Mouse (Mus musculus) liver, embryonic 14.5 days (tissue): ENCODE measurements around the gene Ctrb1. TPM values are rescaled to one million over a fixed set of nuclear protein-coding genes. Genes with fewer than 3 reads are reported as not detected.

ENCODE experiments used
- ATAC-seq: fragments of 200-750 bp; cut with Nextera tagmentation; 2 replicates; pipeline ENCODE4 v1.8.0; 2017; ENCODE audit warnings: moderate number of reproducible peaks, mild to moderate bottlenecking, moderate library complexity; ENCODE audit not compliant: insufficient read depth
- DNase-seq, 3 experiments: peaks; one replicate each; pipeline ENCODE4 v3.0.0-alpha.2; 2012 to 2013; ENCODE audit warnings: low read depth in 3 of 3, low spot score in 3 of 3
- H3K27ac ChIP-seq: fragments of 300-500 bp; sonication (generic); 2 replicates; pipeline ENCODE4 v1.5.1; 2014; ENCODE audit warnings: moderate library complexity, mild to moderate bottlenecking, control low read depth, inconsistent platforms
- H3K27me3 ChIP-seq: fragments of 300-500 bp; sonication (generic); 2 replicates; pipeline ENCODE4 v1.6.1; 2014; ENCODE audit warnings: mild to moderate bottlenecking, low read length, moderate library complexity; ENCODE audit not compliant: control insufficient read depth, insufficient read depth
- H3K36me3 ChIP-seq: fragments of 300-500 bp; sonication (generic); replicated peaks from 2 replicates; pipeline ENCODE4 v1.6.1; 2014; ENCODE audit warnings: low read depth; ENCODE audit not compliant: control insufficient read depth, insufficient read depth
- H3K4me1 ChIP-seq, 2 experiments: fragments of 200-500 bp in 1 of 2; fragments of 300-500 bp in 1 of 2; sonication (generic) in 1 of 2; replicated peaks; 2 replicates each; pipeline ENCODE4 v1.6.1; 2012 to 2014; ENCODE audit warnings: antibody characterized with exemption in 1 of 2, inconsistent platforms in 1 of 2, low read length in 1 of 2; ENCODE audit not compliant: control insufficient read depth in 2 of 2, insufficient read depth in 2 of 2
- H3K4me2 ChIP-seq: fragments of 300-500 bp; sonication (generic); 2 replicates; pipeline ENCODE4 v1.6.1; 2014; ENCODE audit warnings: low read depth, mild to moderate bottlenecking, control low read depth, moderate library complexity
- H3K4me3 ChIP-seq, 2 experiments: fragments of 200-500 bp in 1 of 2; fragments of 300-500 bp in 1 of 2; sonication (generic) in 1 of 2; 2 replicates each; pipeline ENCODE4 v1.5.1; 2012 to 2014; ENCODE audit warnings: low read depth in 2 of 2, low read length in 2 of 2, mild to moderate bottlenecking in 2 of 2, control low read depth in 1 of 2, inconsistent platforms in 1 of 2, moderate library complexity in 1 of 2; ENCODE audit not compliant: insufficient read depth in 1 of 2
- H3K9ac ChIP-seq: fragments of 300-500 bp; sonication (generic); replicated peaks from 2 replicates; pipeline ENCODE4 v1.6.1; 2014; ENCODE audit warnings: mild to moderate bottlenecking, control low read depth, moderate library complexity
- H3K9me3 ChIP-seq: fragments of 300-500 bp; sonication (generic); 2 replicates; pipeline ENCODE4 v1.6.1; 2016; ENCODE audit warnings: low read length, mixed read lengths; ENCODE audit not compliant: control insufficient read depth
- CTCF ChIP-seq: IDR thresholded peaks from 2 replicates; pipeline ENCODE4 v1.5.1; 2016; ENCODE audit warnings: antibody characterized with exemption, low read depth, control low read depth
- EP300 ChIP-seq: IDR thresholded peaks from 2 replicates; pipeline ENCODE4 v1.6.1; 2016; ENCODE audit warnings: antibody characterized with exemption, low read depth
- WGBS: fragments of 180-500 bp; shearing (Covaris S2); extraction: QIAGEN DNeasy Blood & Tissue Kit; methylation state at CpG from one replicate; pipeline ENCODE4 v1.1.7; 2014; ENCODE audit not compliant: insufficient replicate concordance; 5-methylcytosine and 5-hydroxymethylcytosine counted together
- polyA plus RNA-seq, 2 experiments: library from polyadenylated mRNA; depleted of rRNA in 1 of 2; stranded (reverse) in 1 of 2; unstranded in 1 of 2; fragments of >200 nt; fragmentation: Nextera tagmentation in 1 of 2; extraction: Ambion mirVana in 1 of 2; gene quantifications; 2 replicates each; pipeline versions ENCODE4 v1.2.1 to v1.2.3; 2012 to 2014

Gene Ctrb1
- polyA plus RNA-seq (2012; rRNA removed) (2.5 and 2.9 TPM in 2 replicates), polyA plus RNA-seq (2014; fragmentation: Nextera tagmentation; extraction: Ambion mirVana) (1.5 TPM in 1 of 2 replicates, not detected in the other)

DNA sequence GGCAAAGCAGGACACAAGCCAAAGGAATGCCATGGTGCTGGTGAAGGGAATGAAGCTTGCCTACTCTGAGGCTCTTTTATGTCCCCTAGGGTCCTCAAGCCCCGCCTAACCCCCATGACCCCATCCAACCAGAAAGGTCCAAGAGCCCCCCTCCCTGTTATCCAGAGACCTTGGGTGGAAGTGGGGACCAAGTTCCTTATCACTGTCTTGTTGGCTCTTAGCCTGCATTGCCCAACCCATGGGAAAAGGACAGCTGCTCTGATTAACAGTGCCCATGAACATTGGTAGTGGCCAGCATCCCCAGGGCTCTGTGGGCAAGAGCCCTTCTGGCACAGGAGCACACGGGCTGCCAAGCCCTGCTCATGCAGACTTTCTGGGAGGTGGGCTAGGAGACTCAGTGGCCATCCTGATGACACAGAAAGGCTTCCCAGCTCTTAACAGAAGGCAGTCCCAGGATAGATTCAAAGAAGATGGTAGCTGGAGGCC lies at the start of gene Ctrb1:
TSS of gene Ctrb1 (minus strand) at position 51 of the 486 bp plus-strand sequence.
- ATAC-seq (no peak), DNase-seq (no peak)
- H3K9ac ChIP-seq: no peak within 1 kb of the TSS
- H3K27me3 ChIP-seq: no peaks in the 10 kb centered on the region
- H3K4me1 ChIP-seq: no peaks in the 10 kb centered on the region
- H3K4me2 ChIP-seq: no peak within 1 kb of the TSS
- 45% methylated on average over 2 of the region's 2 CpGs for WGBS
- H3K36me3 ChIP-seq: no peaks in the 10 kb centered on the region
- H3K9me3 ChIP-seq: no peaks in the 10 kb centered on the region
- H3K4me3 ChIP-seq: no peak within 1 kb of the TSS
- H3K27ac ChIP-seq: no peak within 1 kb of the TSS
- TF ChIP-seq CTCF: no peak
- TF ChIP-seq EP300: no peak

DNA sequence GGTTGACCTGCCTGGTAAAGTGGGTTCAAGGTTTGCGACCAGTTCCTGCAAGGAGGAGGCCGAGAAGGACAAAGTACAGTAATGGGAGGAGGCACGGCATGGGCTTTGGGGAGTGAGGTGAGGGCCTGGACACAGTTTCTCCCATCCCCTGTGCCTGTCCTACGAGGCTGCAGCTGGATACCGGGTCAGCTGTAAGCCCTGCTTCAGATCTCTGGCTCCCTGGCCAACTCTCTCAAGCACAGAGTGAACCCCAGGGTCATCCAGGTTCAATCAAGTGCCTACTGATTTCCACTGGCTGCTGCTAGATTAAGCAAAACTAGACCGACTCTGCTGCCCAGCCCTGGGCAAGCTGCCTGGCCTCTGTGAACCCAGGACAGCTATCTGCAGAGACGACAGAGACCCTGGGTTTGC lies 49.5 kb upstream of the Ctrb1 start:
- Histone ChIP-seq H3K27ac (no peak overlapping the region), H3K4me3 (no peak overlapping the region), H3K27me3 (peaks cover 32% of the 10 kb centered on the region), H3K36me3 (no peaks in the 10 kb centered on the region), H3K9me3 (no peaks in the 10 kb centered on the region), H3K4me1 (peaks cover 0 to 5% of the 10 kb centered on the region in 2 experiments; a peak in 1 of 4 replicates), H3K9ac (no peak overlapping the region), H3K4me2 (no peak overlapping the region)
- ATAC-seq (no peak), DNase-seq (no peak)
- TF ChIP-seq CTCF (no peak), EP300 (no peak)
- 60% methylated on average over 7 of the region's 7 CpGs for WGBS

DNA sequence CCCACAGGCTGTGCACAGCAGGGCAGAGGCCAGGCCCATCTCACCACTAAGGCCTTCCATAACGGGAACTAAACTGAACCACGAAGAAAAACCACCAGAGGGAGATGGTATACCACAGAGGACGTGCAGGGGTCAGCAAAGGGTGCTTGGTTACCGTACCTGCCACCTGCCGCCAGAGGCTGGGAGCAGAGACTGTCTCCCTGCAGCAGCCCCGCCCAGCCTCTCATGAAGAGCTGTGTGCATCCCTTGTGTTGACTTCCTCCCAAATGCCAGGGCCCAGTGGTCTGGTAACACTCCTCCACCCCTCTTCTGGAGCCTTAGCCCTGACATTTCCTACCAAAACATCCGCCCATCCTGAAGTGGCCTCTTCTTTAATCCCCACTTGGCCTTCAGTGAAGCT lies 48.8 kb upstream of the Ctrb1 start:
- Histone ChIP-seq H3K9ac (no peak overlapping the region), H3K4me2 (no peak overlapping the region), H3K36me3 (no peaks in the 10 kb centered on the region), H3K9me3 (no peaks in the 10 kb centered on the region), H3K4me3 (no peak overlapping the region), H3K27ac (no peak overlapping the region), H3K4me1 (peaks cover 0 to 5% of the 10 kb centered on the region in 2 experiments; a peak in 1 of 4 replicates), H3K27me3 (peaks cover 28% of the 10 kb centered on the region)
- ATAC-seq: no peak
- DNase-seq: no peak
- 32% methylated on average over 7 of the region's 7 CpGs for WGBS
- TF ChIP-seq CTCF: 0 out of 2 replicates have a peak, but pooled peaks have one; percentile 15
- TF ChIP-seq EP300: no peak

DNA sequence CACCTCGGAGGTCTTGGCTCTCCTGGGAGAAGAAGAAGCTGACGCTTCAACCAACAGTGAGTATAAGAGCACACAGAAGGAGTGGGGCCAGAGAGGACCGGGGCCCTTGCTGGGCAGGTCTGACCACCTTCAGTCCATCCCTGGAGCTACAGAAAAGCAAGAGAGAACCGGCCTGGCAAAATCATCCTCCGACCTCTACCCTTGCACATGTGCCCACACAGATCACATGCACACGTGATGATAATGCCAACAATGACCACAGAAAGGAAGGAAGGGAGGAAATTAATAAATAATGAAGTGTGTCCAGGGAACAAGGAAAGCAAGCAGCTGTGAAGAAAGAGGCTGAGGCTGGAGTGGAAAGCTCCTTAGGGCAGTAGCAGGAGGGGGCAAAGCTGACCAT lies 48.1 kb upstream of the Ctrb1 start:
- Histone ChIP-seq H3K4me1 (peaks cover 0 to 2% of the 10 kb centered on the region in 2 experiments; a peak in 1 of 4 replicates), H3K36me3 (no peaks in the 10 kb centered on the region), H3K9ac (no peak overlapping the region), H3K27me3 (peaks cover 26% of the 10 kb centered on the region), H3K4me3 (no peak overlapping the region), H3K4me2 (no peak overlapping the region), H3K9me3 (no peaks in the 10 kb centered on the region), H3K27ac (no peak overlapping the region)
- ATAC-seq: no peak
- 53% methylated on average over 6 of the region's 6 CpGs for WGBS
- TF ChIP-seq EP300 (no peak), CTCF (no peak)
- DNase-seq: no peak

DNA sequence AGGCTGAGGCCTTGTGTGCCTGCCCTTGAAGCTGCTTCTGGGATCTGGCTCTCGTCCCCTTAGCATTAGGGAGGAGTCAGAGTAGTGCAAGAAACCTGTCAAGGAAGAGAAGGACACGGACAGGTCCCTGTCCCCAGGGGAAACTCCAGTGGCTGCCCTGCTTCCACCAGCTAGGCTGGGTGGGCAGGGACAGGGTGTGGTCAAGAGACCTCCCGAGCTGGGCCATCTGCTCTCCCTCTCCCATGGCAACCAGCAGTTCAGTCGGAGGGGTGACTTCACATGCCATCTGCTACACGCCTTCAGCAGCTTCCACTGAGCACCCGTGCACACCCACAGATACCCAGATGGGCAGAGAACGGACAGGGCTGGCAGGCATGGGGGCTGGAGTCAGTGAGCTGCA lies 45.5 kb upstream of the Ctrb1 start:
- ATAC-seq: no peak

More for the DNA sequence above, 45.5 kb upstream of the Ctrb1 start:
- 42% methylated on average over 7 of the region's 7 CpGs for WGBS
- H3K4me1 ChIP-seq: peaks cover 0 to 14% of the 10 kb centered on the region in 2 experiments; a peak in 2 of 4 replicates
- peaks cover 26% of the 10 kb centered on the region for H3K27me3 ChIP-seq
- TF ChIP-seq CTCF (no peak), EP300 (no peak)
- H3K27ac ChIP-seq: no peak overlapping the region
- no peaks in the 10 kb centered on the region for H3K36me3 ChIP-seq
- no peaks in the 10 kb centered on the region for H3K9me3 ChIP-seq
- DNase-seq: no peak
- H3K9ac ChIP-seq: no peak overlapping the region
- H3K4me3 ChIP-seq: no peak overlapping the region
- H3K4me2 ChIP-seq: no peak overlapping the region
